Mouse (Mus musculus): ENCODE results near the gene Col5a3. TPM values are rescaled to one million over a fixed set of nuclear protein-coding genes. Genes with fewer than 3 reads are reported as not detected.
"Not testable (repeated sequence)": the region's sequence is repeated elsewhere in the genome, so short reads cannot be mapped to it uniquely, and the experiment has no call there.

Col5a3 gene
- total and polyA plus RNA-seq, 2 experiments from 2014 or later, result 1.1 to 3.3 TPM

DNA sequence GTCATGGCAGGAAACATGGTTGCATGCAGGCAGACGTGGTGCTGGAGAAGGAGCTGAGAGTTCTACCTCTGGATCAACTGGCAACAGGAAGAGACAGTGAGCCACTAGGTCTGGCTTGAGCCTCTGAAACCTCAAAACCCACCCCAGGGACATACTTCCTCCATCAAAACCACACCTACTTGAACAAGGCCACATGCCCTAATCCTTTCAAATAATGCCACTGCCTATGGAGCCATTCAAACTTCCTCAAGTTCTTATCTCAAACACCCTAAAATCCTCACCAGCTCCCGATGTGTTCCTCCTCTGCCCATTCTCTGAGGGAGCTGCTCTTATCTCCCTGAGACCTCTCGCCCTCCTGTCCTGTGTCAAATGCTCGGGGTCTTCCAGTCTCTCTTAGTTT lies 27.3 kb upstream of the Col5a3 start:
- no peak overlapping the region for H3K4me2 ChIP-seq (ENCODE audit: low read depth, low read length)
- no peaks in the 10 kb centered on the region for H3K27me3 ChIP-seq (ENCODE audit: insufficient read depth, low read length)
- no peak overlapping the region for H3K9ac ChIP-seq (replicated peaks; ENCODE audit: low read length)
- WGBS, result 74% methylated on average over 4 of the region's 4 CpGs
- no peaks in the 10 kb centered on the region for H3K9me3 ChIP-seq (ENCODE audit: low read length)
- no peak overlapping the region for H3K4me3 ChIP-seq (ENCODE audit: low read length)
- DNase-seq (ENCODE audit: low spot score) (no peak), ATAC-seq (no peak)
- no peak for TF ChIP-seq CTCF (IDR thresholded peaks at IDR 0.05; ENCODE audit: low read depth)
- H3K4me1 ChIP-seq (ENCODE audit: insufficient read depth, low read length), result no peaks in the 10 kb centered on the region
- no peaks in the 10 kb centered on the region for H3K36me3 ChIP-seq (ENCODE audit: insufficient read depth, low read length)
- no peak overlapping the region for H3K27ac ChIP-seq

DNA sequence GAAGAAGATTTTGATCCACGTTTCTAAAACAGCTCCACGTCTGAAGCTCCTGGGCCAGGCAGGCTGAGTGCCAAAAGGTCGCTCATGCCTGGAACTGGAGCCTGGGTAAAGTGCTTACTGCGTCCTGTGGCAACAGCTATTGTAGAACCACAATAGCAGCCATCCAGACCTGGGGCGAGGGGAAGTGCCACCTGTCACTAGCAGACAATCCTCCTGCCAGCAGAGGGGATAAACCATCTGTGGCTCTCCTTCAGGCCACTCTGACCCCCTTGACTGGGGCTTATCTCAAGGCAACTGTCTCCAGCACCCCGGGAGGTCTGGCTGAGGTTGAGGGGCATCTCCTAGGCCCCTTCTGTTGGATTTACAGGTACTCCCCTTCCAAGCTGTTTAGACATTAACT lies 24.1 kb upstream of the Col5a3 start:
- Histone ChIP-seq H3K4me1 (ENCODE audit: insufficient read depth, low read length) (no peaks in the 10 kb centered on the region), H3K9ac (replicated peaks; ENCODE audit: low read length) (no peak overlapping the region), H3K27ac (no peak overlapping the region), H3K36me3 (ENCODE audit: insufficient read depth, low read length) (no peaks in the 10 kb centered on the region), H3K4me3 (ENCODE audit: low read length) (no peak overlapping the region), H3K4me2 (ENCODE audit: low read depth, low read length) (no peak overlapping the region), H3K27me3 (ENCODE audit: insufficient read depth, low read length) (no peaks in the 10 kb centered on the region), H3K9me3 (ENCODE audit: low read length) (no peaks in the 10 kb centered on the region)
- DNase-seq (ENCODE audit: low spot score) (no peak), ATAC-seq (no peak)
- WGBS, result 37% methylated on average over 6 of the region's 6 CpGs
- TF ChIP-seq CTCF (IDR thresholded peaks at IDR 0.05; ENCODE audit: low read depth), result no peak

DNA sequence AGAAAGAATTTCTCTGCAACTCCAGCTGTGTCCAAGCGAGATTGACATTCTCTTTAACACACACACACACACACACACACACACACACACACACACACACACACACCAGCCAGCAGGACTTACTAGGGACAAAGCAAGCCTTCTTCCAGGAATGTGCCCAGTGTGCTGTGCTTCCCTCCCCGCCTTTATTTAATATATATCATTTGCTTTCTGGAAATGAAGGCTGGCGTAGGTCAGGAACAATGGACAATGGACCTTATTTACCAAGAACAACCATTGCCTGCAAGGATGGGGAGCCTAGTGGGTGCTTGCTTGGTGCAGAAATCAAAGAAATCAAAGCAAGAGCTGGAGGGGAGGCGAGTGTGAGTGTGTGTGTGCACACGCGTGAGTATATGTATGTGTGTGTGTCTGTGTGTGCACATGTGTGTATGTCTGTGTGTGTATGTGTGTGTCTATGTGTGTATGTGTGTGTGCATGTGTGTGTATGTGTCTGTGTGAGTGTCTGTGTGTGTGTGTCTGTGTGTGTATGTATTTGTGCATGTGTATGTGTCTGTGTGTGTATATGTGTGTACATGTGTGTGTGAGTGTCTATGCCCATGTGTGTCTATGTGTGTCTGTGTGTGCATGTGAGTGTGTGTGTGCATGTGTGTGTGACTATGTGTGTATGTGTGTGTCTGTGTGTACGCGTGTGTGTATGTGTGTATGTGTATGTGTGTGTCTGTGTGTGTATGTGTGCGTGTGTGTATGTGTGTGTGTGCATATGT lies 22.5 kb upstream of the Col5a3 start:
- TF ChIP-seq CTCF (IDR thresholded peaks at IDR 0.05; ENCODE audit: low read depth), result no peak
- no peak for DNase-seq (ENCODE audit: low spot score)
- no peaks in the 10 kb centered on the region for H3K9me3 ChIP-seq (ENCODE audit: low read length)
- no peak overlapping the region for H3K4me2 ChIP-seq (ENCODE audit: low read depth, low read length)
- H3K27ac ChIP-seq, result no peak overlapping the region
- H3K27me3 ChIP-seq (ENCODE audit: insufficient read depth, low read length), result no peaks in the 10 kb centered on the region
- ATAC-seq, result no peak
- no peaks in the 10 kb centered on the region for H3K36me3 ChIP-seq (ENCODE audit: insufficient read depth, low read length)
- H3K4me1 ChIP-seq (ENCODE audit: insufficient read depth, low read length), result no peaks in the 10 kb centered on the region
- 77% methylated on average over 9 of the region's 9 CpGs for WGBS
- H3K9ac ChIP-seq (replicated peaks; ENCODE audit: low read length), result no peak overlapping the region
- H3K4me3 ChIP-seq (ENCODE audit: low read length), result no peak overlapping the region

GRCm38 (mm10) chr9:20835431-20835954 lies 20.6 kb upstream of the Col5a3 start:
- not testable (repeated sequence) for H3K4me1 ChIP-seq (ENCODE audit: insufficient read depth, low read length); H3K27me3 ChIP-seq (ENCODE audit: insufficient read depth, low read length); H3K9ac ChIP-seq (replicated peaks; ENCODE audit: low read length); H3K36me3 ChIP-seq (ENCODE audit: insufficient read depth, low read length); H3K27ac ChIP-seq; H3K9me3 ChIP-seq (ENCODE audit: low read length); ATAC-seq; H3K4me3 ChIP-seq (ENCODE audit: low read length); H3K4me2 ChIP-seq (ENCODE audit: low read depth, low read length); DNase-seq (ENCODE audit: low spot score)
- 87% methylated on average over 11 of the region's 11 CpGs for WGBS

GRCm38 (mm10) chr9:20834881-20835280 lies 20.0 kb upstream of the Col5a3 start:
- Histone ChIP-seq H3K9ac (replicated peaks; ENCODE audit: low read length) (no peak overlapping the region), H3K36me3 (ENCODE audit: insufficient read depth, low read length) (no peaks in the 10 kb centered on the region), H3K27me3 (ENCODE audit: insufficient read depth, low read length) (no peaks in the 10 kb centered on the region), H3K4me1 (ENCODE audit: insufficient read depth, low read length) (0 out of 2 replicates have a peak, but pooled peaks cover 3% of the 10 kb centered on the region), H3K9me3 (ENCODE audit: low read length) (no peaks in the 10 kb centered on the region), H3K27ac (no peak overlapping the region), H3K4me2 (ENCODE audit: low read depth, low read length) (no peak overlapping the region), H3K4me3 (ENCODE audit: low read length) (no peak overlapping the region)
- WGBS, result 77% methylated on average over 1 of the region's 1 CpGs
- no peak for DNase-seq (ENCODE audit: low spot score)
- no peak for TF ChIP-seq CTCF (IDR thresholded peaks at IDR 0.05; ENCODE audit: low read depth)
- ATAC-seq, result no peak

GRCm38 (mm10) chr9:20830901-20831643 lies 16.2 kb upstream of the Col5a3 start:
- ATAC-seq, result peak; percentile 93
- peak; percentile 99 for TF ChIP-seq CTCF (IDR thresholded peaks at IDR 0.05; ENCODE audit: low read depth)
- H3K4me1 ChIP-seq (ENCODE audit: insufficient read depth, low read length), result 0 out of 2 replicates have a peak, but pooled peaks cover 3% of the 10 kb centered on the region
- H3K4me3 ChIP-seq (ENCODE audit: low read length), result no peak overlapping the region
- H3K9me3 ChIP-seq (ENCODE audit: low read length), result no peaks in the 10 kb centered on the region
- 0 out of 2 replicates have a peak overlapping the region, but pooled peaks have one; percentile 27 for H3K27ac ChIP-seq
- peak; percentile 96 for DNase-seq (ENCODE audit: low spot score)
- H3K36me3 ChIP-seq (ENCODE audit: insufficient read depth, low read length), result no peaks in the 10 kb centered on the region
- no peak overlapping the region for H3K9ac ChIP-seq (replicated peaks; ENCODE audit: low read length)
- WGBS, result 15% methylated on average over 19 of the region's 19 CpGs
- peak overlapping the region; percentile 38 for H3K4me2 ChIP-seq (ENCODE audit: low read depth, low read length)
- H3K27me3 ChIP-seq (ENCODE audit: insufficient read depth, low read length), result no peaks in the 10 kb centered on the region
